Mouse (Mus musculus) right cerebral cortex, adult 2 months (tissue): ENCODE data around the gene Asb5.
"Not testable (repeated sequence)": the region's sequence is repeated elsewhere in the genome, so short reads cannot be mapped to it uniquely, and the experiment has no call there.

Source experiments
- DNase-seq, 2 experiments: peaks; one replicate each; pipeline ENCODE4 v3.0.0; 2021 to 2022; ENCODE audit warnings: low spot score in 2 of 2

Gene Asb5

DNA sequence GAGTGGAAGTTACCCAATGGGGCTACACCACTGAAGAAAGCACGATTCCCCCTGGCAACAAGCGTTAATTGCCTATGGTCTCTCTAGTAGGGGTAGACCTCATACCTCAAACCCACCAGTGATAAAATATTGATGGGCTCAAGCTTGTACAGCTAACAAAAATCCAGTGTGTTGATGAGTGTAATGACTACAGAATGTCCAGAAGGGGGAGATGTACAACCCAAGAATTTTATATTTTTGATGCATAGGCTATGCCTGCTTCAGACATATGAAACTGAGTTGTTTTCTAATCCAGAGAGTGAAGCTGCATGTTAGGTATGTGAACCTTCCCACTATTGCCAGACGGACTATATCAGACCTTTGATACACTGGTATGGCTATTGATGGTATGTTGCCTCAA is 7.9 kb downstream of the Asb5 start:
- no peak for DNase-seq

DNA sequence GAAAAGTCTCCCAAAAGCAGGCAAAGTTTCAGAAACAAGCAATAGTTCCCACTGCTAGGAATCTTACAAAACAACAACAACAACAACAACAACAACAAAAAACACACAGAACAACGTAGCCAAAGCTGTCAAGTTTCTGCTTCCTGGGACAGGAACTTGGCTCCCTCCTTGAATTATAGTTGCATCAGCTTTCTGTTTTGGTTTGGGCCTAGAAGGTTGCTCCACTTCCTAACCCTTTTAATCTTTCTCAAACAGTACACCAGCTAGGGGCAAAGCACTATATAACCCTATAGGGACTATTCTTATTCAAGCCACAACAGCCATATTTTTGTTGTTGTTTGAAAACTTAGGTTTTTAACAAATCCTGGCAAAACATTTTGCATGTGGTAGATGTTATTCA is 12.0 kb downstream of the Asb5 start:
- no peak for DNase-seq

DNA sequence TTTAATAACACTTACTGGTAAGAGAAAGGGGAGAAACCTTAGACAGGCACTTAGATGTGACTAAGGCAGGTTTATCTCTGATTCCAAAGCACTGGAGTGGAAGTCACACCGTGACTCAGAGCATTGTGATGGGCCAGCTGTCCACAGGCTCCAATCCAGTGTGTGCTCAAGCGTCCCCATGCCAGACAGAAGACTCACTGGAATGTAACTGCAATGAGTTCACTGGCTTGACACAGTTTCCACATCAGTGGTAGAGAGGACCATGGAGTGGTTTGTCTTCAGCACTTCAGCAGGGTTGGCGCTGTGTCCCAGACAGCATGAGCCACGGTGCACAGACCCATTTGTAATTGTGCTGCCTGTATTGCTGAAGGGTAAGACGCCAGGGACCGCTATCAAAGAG is 19.0 kb downstream of the Asb5 start:
- no peak for DNase-seq

DNA sequence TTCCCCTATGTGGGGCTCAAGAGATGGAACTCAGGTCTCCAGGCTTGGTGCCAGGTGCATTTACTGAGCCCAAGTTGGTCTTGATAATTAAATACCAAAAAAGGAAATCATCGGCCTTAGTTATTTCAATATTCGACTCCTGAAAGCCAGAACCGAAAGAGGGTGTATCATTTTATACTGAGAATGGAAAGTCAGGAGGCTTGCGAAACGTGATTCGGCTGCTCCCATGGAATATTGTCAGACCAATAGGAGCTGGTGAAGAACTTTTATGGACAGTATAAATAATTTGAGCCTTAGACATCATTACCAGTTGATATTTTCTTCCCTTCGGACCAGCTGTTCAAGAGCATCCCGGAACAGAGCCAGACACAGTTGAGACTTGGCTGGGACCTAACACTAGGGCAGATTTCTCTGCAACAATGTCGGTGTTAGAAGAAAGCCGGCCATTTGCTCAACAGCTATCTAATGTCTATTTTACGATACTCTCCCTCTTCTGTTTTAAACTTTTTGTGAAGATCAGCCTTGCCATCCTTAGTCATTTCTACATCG is 20.7 kb downstream of the Asb5 start:
- no peak for DNase-seq

DNA sequence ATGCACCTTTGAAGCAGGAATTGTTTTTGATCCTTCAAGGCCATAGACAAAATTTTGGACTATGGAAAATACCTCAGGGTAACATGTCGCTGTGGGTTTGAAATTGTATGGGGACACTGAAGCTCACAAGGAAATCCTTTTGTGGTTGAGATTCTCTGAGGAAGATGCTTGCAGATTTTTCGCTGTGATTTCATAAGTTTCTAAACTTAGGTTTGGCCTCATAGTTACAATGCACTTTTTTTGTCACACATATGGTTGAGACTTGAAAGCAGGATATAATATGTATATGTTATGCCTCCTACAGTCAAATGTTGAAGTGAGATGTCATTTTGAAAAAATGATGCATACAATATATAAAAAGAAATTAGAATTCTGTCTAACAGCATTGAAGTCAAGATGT is 25.5 kb downstream of the Asb5 start:
- DNase-seq = no peak

DNA sequence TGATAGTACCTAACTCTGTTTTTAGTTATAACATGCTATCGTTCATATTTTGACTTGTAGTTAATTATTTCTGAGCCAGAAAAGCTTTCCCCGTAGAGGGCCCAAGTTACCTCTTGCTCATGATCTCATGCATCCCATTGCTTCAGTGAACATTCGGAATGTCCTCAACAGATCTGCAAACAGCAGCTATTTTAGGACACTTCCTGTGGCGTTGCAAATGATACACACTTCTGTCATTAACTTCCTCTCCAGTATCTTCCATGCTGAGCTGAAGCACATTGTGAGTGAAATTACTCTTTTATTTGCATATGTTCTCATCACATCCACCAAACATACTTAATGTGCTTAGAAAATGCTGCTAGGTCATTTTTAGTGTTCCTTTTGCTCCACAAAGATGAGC is 32.8 kb downstream of the Asb5 start:
- DNase-seq = no peak

DNA sequence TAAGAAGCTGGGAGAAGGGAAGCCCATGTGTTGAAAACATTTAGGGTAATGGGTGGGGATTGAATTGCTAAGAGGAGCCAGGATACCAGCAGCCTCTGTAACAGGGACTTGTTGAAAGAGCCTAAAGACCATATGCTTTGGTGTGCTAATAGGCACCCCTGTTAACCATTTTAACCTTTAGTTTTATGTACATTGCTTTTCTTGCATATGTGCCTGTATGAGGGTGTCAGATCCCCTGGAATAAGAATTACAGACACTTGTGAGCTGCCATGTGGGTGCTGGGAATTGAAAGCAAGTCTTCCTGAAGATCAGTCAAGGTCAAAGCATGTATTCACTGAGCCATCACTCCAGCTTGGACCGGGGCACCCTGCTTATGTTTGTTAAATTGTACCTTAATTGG is 35.8 kb downstream of the Asb5 start:
- DNase-seq = no peak

DNA sequence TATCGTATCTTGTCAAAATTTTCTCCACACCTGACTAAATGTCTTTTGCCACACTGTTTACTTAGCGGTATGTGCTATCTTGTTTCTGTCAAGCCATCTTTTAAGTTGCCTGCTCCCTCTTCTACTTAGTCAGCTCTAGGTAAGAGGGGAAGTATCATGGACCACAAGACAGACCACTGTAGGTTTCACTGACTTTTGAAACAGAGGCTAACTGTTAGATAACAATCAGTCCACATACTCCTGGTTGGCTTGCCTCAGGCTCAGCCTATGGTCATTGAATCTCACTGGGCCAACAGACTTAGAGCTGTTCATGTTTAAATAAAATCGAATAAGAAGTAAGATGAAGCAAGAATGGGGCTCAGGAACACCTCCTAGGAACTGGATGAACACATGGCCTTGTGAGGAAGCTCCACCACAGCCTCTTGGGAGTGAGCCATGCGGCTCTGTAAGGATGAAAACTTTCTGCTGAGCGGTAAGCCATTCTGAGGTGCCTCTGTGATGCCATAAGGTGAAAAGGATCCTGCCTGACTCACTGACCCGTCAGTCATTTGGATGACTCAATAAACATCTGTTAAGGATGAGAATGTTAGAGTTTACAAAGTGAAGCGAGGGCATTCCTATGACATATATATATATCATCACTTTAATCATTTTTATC is 36.4 kb downstream of the Asb5 start:
- DNase-seq = no peak

DNA sequence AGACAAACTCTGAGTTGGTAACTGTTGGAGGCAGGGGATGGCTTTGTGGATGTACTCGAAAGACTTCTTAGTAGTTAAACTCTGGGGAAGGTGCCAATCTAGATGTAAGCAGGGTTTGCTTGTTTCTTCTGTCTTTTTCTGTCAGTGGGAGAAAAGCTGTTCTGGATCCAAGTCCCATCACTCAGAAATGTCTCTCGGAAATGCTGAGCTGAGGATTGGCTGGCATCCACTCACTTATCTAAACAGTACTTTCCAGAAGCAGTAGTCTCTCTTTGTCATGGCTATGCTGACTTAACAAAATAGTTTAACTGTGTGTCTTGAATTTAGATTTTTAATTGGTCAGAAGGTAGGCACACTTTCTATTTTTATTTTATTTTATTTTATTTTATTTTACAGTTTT is 37.8 kb downstream of the Asb5 start:
- DNase-seq = no peak

DNA sequence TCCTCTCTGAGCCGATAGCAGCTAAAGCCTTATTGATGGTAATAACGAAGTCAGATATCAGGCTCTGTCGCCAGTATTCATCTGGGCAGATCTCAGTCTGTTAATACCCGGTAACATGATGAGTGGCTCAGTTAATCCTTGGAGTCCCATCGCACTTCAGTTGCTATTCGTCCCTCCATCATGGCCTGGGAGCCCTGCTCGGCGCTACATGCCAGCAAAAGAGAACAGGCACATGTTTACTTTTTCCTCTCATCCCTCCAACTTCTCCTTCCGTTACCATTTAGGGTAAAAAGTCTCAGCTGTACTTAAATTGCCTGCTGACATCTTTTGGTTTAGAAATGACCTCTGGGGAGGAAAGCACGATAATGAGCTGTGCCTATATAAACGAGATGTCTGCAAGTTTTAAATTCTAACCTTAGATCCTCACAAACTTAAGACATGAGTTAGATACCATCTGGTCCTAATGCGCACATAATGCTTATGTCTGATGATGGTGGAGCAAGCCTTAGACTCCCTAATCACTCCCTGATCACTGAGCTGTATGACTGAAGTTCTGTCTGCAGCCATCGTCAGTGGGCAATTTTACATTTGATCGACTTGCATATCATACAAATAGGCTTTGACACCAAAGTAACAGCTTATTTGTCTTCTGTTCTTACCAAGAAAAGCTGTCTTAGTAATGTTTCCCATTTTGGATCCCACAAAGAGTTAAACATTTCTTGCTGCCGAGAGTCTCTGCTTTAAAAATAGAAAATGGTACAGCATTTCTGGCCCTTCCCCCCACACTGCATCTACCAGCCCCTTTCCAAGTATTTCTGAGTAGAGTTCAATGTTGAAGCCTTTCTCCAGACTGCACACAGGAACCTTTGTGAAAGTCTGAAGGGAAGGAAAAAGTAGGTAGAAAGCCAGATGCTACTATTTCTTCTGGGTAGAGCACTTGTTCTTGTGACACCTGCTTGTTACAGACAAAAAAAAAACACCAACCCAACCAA is 41.5 kb downstream of the Asb5 start:
- DNase-seq = no peak

DNA sequence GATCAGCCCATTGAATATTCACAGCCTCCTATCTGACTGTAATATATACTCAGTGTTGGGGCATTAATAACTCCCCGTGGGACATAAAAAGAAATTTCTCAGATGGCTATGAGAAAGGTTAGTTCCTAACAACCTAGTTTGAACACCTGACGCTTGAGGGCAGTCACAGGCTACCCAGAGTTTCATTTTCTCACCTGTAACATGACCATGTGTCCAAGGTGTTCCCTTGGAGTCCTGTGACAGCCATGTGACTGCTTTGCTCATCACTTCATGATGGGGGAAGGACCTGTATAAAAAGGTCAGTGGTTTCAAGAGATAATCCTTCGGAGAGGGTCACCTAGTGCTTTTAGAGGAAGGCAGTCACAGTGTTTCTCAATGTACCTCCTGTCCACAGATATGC is 52.1 kb downstream of the Asb5 start:
- no peak for DNase-seq

DNA sequence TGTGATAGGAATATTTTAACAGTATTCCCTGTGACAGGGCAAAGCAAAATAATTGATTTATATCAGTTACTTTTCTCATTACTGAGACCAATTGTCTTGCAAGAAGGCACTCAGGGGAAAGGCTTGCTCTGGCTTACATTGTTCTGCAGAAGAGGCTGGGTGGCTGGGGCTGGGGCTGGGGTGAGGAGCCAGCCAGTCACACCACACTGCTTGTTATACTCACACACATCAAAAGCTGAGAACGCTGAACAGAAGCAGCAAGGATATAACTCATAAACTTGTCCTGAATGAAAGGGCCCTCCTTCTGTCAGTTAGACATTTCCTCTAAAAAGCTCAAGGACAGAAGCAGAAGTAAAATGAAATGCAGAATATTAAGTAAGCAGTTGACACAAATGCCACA is 53.5 kb downstream of the Asb5 start:
- DNase-seq = no peak

DNA sequence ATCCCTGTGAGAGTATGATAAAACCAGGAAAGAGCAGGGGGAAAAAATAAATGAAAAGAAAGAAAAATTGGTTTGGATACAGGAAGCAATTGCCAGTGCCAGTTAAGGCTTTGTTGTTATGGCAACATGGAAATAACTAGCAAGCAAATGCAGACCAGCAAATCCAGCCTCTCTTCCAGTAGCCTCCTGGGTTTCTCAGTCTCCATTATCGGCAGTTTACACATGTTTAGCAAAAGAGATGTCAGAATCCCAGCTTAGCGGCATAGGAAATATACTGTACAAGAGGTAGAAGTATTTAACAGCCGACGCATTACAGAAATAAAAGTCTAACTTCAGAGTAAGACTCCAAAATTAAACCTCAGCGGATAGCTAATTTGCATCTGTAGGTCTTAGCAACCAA is 65.3 kb downstream of the Asb5 start:
- peak in 1 of 2 experiments; percentile 21 for DNase-seq

DNA sequence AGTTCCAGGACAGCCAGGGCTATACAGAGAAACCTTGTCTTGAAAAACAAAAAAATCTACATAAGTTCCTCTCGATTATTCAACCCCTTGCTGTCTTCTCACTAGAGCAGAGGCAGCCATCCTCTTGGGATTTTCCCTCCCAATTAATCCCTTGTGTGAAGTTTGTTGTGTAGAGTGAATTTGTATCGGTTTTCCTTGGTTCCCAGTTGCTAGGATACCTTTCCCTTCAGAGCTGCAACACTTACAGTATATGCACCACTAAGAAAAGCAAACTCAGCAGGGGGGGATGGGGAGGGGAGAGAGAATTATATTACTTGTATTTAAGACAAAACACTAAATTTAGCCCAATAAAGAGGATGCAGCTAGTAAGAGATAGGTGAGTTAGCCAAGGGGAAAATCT is 66.7 kb downstream of the Asb5 start:
- DNase-seq = no peak

DNA sequence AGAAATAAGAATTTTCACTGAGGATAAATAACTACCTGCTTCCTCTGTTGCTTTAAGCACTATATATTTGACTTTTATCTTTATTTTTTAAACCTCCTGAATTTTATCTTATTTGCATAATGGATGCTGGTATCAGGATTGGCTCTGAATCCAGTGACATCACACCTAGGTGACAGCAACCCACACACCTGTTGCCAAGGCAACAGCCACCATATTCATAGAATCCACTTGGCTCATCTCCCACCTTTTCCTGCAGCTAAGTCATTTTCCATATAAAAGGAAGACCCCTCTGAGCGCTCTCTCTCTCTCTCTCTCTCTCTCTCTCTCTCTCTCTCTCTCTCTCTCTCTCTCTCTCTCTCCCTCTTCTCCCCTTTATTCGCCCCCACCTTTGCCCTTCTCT is 67.6 kb downstream of the Asb5 start:
- DNase-seq = peak in 1 of 2 experiments; percentile 35

DNA sequence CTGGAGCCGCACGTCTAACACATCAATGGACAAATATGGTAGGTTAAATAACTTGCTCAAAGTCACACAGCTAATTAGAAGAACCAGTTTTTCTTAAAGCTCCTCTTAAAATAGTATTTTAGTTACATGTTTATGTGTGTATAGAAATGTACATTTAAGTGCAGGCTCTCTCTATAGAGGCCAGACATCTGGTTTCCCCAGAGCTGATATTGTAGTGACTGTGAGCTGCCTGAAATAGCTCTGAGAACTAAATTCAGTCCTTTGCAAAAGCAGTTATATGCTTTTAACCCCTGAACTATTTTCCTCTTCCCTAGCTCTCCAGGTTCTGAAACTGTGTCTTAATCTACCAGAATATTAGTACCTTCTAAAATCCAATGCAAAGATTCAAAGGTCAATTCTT is 68.0 kb downstream of the Asb5 start:
- DNase-seq = no peak

DNA sequence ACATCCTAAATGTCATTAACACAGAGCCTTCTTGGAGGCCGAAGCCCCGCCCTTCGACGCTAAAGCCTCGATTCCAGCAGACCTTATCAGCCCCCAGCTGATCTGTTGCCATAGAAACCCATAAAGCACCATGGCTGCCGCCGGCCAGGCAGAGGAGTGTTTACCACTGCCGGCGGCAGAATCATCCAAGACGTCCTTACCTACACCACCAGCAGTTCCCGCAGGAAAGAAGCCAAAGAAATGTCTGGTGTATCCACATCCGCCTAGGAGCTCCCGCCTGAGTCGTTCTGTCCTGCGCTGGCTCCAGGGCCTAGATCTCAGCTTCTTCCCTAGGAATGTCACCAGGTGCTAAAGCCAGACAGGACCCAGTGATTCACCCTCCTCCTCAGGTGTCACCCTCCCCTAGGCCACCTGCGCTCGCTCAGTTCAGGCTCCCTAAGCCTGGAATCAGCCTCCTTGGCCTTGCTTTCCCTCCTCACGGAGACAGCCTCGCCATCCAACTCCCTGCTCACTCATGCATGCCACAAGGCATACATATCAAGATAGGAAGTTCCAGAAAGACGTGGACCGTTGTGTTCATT is 71.4 kb downstream of the Asb5 start, which contains the start of gene Spata4:
Gene Spata4 (plus strand): TSS at position 111 of the 581 bp plus-strand sequence.
- DNase-seq = peak; percentile 54 to 64

DNA sequence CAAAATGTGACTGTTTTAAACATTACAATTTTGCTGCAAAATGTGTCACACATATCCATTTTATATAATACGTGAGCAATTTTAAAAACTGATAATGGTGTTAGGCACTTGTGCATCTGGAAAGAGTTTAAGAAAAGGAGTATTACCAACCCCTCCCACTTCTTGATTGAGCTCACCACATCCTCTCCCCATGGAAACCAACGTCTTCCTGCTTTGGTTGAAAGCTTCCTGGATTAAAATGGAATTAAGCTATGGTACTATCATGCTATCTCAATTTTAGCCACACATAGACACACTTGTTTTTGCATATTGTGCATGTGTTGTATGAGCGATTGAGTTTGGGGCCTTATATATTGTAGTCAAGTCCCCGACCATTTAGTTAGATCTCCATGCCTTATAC is 74.1 kb downstream of the Asb5 start:
- DNase-seq = no peak

DNA sequence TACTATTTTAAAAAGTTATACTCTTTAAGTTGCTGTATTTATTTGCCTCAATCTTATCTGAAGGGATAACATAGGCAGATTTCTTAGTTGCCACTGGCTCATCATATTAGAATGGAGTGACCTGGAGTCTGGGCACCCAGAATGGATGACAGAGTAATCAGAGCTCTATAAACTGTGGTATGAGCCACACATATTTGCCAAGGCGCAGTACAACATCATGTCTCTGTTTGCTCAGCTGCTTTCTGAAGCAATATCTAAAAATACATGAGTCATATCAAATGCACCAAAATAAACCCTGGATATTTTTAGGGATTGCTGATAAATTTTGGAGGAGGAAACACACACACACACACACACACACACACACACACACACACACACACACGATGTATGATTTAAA is 80.0 kb downstream of the Asb5 start:
- DNase-seq = no peak

DNA sequence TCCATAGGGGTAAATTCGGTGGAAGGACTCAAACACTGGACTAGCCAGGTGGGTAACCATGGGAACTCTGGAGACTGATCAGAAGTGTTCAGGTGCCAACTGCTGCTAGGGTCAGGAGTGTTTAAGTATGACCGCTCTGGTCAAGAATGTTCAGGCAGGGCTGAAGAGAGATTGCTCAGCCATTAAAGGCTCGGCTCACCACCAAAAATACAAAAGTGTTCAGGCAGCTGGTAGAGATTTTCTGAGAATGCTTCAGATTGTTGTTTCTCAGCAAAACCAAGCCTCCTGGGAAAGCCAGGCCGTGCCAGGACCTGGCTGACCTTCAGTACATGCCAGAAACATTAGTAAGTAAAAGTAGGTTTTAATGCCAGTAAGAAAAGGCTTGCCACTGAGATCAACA is 80.9 kb downstream of the Asb5 start:
- DNase-seq = no peak

DNA sequence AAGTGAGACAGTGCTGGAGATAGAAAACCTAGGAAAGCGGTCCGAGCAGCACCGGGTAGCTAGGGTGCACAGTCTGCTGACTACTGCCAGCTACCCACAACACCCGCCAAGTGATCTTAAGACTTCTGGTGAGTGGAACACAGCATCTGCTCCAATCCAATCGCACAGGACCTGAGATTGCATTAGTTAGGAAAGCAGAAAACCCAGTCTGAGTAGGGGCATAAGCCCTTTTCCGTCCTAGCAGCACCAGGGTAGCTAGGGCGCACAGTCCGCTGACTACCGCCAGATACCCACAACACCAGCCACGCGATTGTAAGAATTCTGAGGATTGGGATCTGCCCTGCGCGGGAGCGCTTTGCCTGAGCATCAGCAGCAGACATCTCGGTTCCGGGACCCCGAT is 87.3 kb downstream of the Asb5 start:
- not testable (repeated sequence) for DNase-seq
